Mouse (Mus musculus): Measurements from ENCODE around the gene Atxn10. TPM values are rescaled to one million over a fixed set of nuclear protein-coding genes. Genes with fewer than 3 reads are reported as not detected.

Atxn10 gene
- polyA plus RNA-seq, 1 experiment from 2014 or later, result 209 TPM

DNA sequence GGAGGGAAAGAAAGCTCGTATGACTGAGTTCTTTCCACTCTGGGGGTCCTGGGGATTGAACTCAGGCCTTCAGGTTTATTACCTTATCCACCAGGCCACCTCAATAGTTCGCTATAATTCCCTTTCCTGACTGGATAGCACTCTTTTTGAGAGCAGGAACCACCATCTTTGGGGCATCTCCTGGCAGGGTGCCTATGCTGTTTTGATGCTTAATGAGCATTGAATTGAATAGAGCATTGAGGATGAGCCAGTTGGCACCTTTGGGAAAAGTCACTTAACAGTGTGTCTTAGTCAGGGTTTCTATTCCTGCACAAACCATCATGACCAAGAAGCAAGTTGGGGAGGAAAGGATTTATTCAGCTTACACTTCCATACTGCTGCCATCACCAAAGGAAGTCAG, 8.6 kb downstream of the Atxn10 start:
- no peak for ATAC-seq (replicated peaks; ENCODE audit: extremely low read depth, insufficient read depth, low FRiP score)
- no peak overlapping the region for H3K27ac ChIP-seq (ENCODE audit: low read length)
- H3K4me2 ChIP-seq (ENCODE audit: low read depth, low read length), result no peak overlapping the region
- H3K4me3 ChIP-seq (ENCODE audit: low read length), result no peak overlapping the region
- H3K9ac ChIP-seq (ENCODE audit: low read length), result no peak overlapping the region
- H3K4me1 ChIP-seq (ENCODE audit: control insufficient read depth, insufficient read depth, low read length), result peaks cover 18% of the 10 kb centered on the region
- 63% methylated on average over 2 of the region's 2 CpGs for WGBS
- H3K36me3 ChIP-seq (ENCODE audit: control insufficient read depth, insufficient read depth), result peaks cover 7% of the 10 kb centered on the region; the same call in 1 of the 2 replicates
- H3K9me3 ChIP-seq (replicated peaks; ENCODE audit: control insufficient read depth, low read length), result no peaks in the 10 kb centered on the region
- H3K27me3 ChIP-seq (ENCODE audit: control insufficient read depth, insufficient read depth, low read length), result no peaks in the 10 kb centered on the region

DNA sequence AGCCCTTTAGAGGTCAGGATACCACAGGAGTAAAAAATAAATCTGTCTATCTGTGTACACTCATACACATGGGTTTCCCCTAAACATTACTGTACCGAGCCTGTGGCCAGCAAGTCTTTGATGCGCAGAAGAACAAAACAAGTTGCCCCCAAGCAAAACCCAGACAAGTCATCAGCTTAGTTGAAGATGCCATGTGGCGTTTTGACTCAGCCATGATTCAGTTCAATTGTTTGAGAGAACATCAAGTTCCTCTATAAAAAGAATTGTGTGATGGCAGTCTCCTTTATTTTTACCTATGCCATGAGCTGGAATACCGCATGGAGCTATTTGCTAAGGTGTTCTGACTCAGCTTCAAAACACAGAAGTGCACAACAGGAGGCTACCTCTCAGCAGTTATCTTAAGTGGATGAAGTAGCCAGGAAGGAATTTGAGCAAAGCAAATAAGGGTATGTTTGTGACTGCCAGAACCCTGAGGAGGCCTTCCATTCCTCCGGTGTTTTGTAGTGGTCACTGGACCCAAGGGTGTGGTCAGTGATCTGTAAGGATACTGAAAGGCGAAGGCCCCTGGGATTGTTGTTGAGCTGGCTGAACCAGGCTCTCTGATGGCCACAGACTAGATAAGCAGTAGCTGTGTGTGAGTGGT, 11.1 kb downstream of the Atxn10 start:
- Histone ChIP-seq H3K9ac (ENCODE audit: low read length) (no peak overlapping the region), H3K36me3 (ENCODE audit: control insufficient read depth, insufficient read depth) (peaks cover 7% of the 10 kb centered on the region; the same call in 1 of the 2 replicates), H3K4me2 (ENCODE audit: low read depth, low read length) (no peak overlapping the region), H3K27ac (ENCODE audit: low read length) (no peak overlapping the region), H3K27me3 (ENCODE audit: control insufficient read depth, insufficient read depth, low read length) (no peaks in the 10 kb centered on the region), H3K4me1 (ENCODE audit: control insufficient read depth, insufficient read depth, low read length) (peaks cover 19% of the 10 kb centered on the region), H3K9me3 (replicated peaks; ENCODE audit: control insufficient read depth, low read length) (no peaks in the 10 kb centered on the region), H3K4me3 (ENCODE audit: low read length) (no peak overlapping the region)
- WGBS, result 50% methylated on average over 6 of the region's 6 CpGs
- no peak for ATAC-seq (replicated peaks; ENCODE audit: extremely low read depth, insufficient read depth, low FRiP score)

DNA sequence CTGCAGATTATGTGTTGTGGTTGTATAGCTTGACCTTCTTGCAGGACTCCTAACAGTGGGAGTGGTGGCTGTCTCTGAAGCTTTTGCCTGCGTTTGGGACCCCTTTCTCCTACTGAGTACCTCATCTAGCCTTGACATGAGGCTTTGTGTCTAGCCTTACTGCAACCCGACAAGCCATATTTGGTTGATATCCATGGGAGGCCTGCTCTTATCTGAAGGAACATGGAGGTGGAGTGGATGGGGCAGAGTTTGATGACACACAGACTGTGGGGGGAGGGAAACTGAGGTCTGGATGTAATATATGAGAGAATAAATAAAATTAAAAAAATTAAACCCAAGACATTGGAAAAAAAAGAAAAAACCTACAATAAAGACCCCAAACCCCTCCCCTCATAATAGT, 14.1 kb downstream of the Atxn10 start:
- 44% methylated on average over 2 of the region's 2 CpGs for WGBS

DNA sequence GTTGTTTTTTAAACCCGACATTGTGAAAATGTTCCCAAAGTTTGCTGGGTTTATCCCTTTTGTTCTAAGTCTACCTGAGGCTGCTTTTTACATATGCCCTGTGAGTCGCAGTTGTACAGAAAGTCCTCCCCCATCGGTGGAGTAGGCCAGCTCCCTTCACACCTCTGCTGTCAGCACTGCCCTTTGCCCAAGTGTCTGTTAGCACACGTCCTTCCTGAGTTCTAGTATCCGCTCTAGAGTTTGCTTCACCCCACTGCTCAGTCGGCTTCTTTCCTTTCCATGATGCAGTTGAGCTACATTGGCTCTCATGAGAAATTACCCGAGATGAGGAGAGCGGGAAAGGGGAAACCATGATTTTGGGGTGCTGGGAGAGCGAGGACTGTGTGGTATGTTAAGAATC, 18.0 kb downstream of the Atxn10 start:
- Histone ChIP-seq H3K27ac (ENCODE audit: low read length) (no peak overlapping the region), H3K4me1 (ENCODE audit: control insufficient read depth, insufficient read depth, low read length) (peaks cover 2% of the 10 kb centered on the region; the same call in 1 of the 2 replicates), H3K36me3 (ENCODE audit: control insufficient read depth, insufficient read depth) (no peaks in the 10 kb centered on the region), H3K9me3 (replicated peaks; ENCODE audit: control insufficient read depth, low read length) (no peaks in the 10 kb centered on the region), H3K27me3 (ENCODE audit: control insufficient read depth, insufficient read depth, low read length) (no peaks in the 10 kb centered on the region), H3K9ac (ENCODE audit: low read length) (no peak overlapping the region), H3K4me3 (ENCODE audit: low read length) (no peak overlapping the region), H3K4me2 (ENCODE audit: low read depth, low read length) (no peak overlapping the region)
- WGBS, result 72% methylated on average over 9 of the region's 9 CpGs
- no peak for ATAC-seq (replicated peaks; ENCODE audit: extremely low read depth, insufficient read depth, low FRiP score)

More for the DNA sequence above, 14.1 kb downstream of the Atxn10 start:
- Histone ChIP-seq H3K4me2 (ENCODE audit: low read depth, low read length) (no peak overlapping the region), H3K4me3 (ENCODE audit: low read length) (no peak overlapping the region), H3K27me3 (ENCODE audit: control insufficient read depth, insufficient read depth, low read length) (no peaks in the 10 kb centered on the region), H3K27ac (ENCODE audit: low read length) (no peak overlapping the region), H3K9me3 (replicated peaks; ENCODE audit: control insufficient read depth, low read length) (no peaks in the 10 kb centered on the region), H3K9ac (ENCODE audit: low read length) (no peak overlapping the region), H3K4me1 (ENCODE audit: control insufficient read depth, insufficient read depth, low read length) (peaks cover 20% of the 10 kb centered on the region), H3K36me3 (ENCODE audit: control insufficient read depth, insufficient read depth) (peaks cover 7% of the 10 kb centered on the region; the same call in 1 of the 2 replicates)
- no peak for ATAC-seq (replicated peaks; ENCODE audit: extremely low read depth, insufficient read depth, low FRiP score)

DNA sequence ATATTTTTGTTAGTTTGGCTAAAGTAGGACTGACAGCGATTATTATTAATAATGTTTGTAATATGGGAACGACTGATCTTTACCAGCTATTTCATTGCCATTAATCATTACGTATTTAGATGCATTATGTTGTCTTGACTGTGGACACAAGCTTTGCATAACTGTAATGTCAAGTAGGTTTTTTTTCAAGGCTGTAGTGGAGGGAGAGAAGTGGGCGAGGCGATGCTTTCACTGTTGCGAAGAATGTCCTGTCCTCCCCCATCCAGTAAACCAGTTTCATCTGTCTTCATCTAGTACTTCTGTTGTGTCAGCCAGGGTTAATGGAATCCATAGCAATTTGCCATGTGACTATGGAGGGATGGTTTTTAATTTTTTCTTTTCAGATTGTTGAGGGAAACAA, 20.1 kb downstream of the Atxn10 start:
- Histone ChIP-seq H3K4me3 (ENCODE audit: low read length) (no peak overlapping the region), H3K9ac (ENCODE audit: low read length) (no peak overlapping the region), H3K36me3 (ENCODE audit: control insufficient read depth, insufficient read depth) (peaks cover 3% of the 10 kb centered on the region), H3K27me3 (ENCODE audit: control insufficient read depth, insufficient read depth, low read length) (no peaks in the 10 kb centered on the region), H3K4me2 (ENCODE audit: low read depth, low read length) (no peak overlapping the region), H3K4me1 (ENCODE audit: control insufficient read depth, insufficient read depth, low read length) (peaks cover 5% of the 10 kb centered on the region; the same call in 1 of the 2 replicates), H3K27ac (ENCODE audit: low read length) (no peak overlapping the region), H3K9me3 (replicated peaks; ENCODE audit: control insufficient read depth, low read length) (no peaks in the 10 kb centered on the region)
- ATAC-seq (replicated peaks; ENCODE audit: extremely low read depth, insufficient read depth, low FRiP score), result no peak
- WGBS, result 79% methylated on average over 6 of the region's 6 CpGs

- H3K4me3 ChIP-seq (ENCODE audit: low read length), result no peak overlapping the region
- ATAC-seq (replicated peaks; ENCODE audit: extremely low read depth, insufficient read depth, low FRiP score), result no peak
- H3K4me1 ChIP-seq (ENCODE audit: control insufficient read depth, insufficient read depth, low read length), result peaks cover 3% of the 10 kb centered on the region; the same call in 1 of the 2 replicates
- no peak overlapping the region for H3K9ac ChIP-seq (ENCODE audit: low read length)
- WGBS, result 86% methylated on average over 4 of the region's 4 CpGs
- no peaks in the 10 kb centered on the region for H3K27me3 ChIP-seq (ENCODE audit: control insufficient read depth, insufficient read depth, low read length)
- H3K36me3 ChIP-seq (ENCODE audit: control insufficient read depth, insufficient read depth), result peaks cover 15% of the 10 kb centered on the region
- H3K9me3 ChIP-seq (replicated peaks; ENCODE audit: control insufficient read depth, low read length), result no peaks in the 10 kb centered on the region
- no peak overlapping the region for H3K27ac ChIP-seq (ENCODE audit: low read length)
- no peak overlapping the region for H3K4me2 ChIP-seq (ENCODE audit: low read depth, low read length)
Observed at GRCm38 (mm10) chr15:85357465-85358225, 21.6 kb downstream of the Atxn10 start.

- peaks cover 3% of the 10 kb centered on the region; the same call in 1 of the 2 replicates for H3K4me1 ChIP-seq (ENCODE audit: control insufficient read depth, insufficient read depth, low read length)
- no peak for ATAC-seq (replicated peaks; ENCODE audit: extremely low read depth, insufficient read depth, low FRiP score)
- H3K9ac ChIP-seq (ENCODE audit: low read length), result no peak overlapping the region
- H3K9me3 ChIP-seq (replicated peaks; ENCODE audit: control insufficient read depth, low read length), result no peaks in the 10 kb centered on the region
- peaks cover 20% of the 10 kb centered on the region for H3K36me3 ChIP-seq (ENCODE audit: control insufficient read depth, insufficient read depth)
- H3K4me3 ChIP-seq (ENCODE audit: low read length), result no peak overlapping the region
- H3K4me2 ChIP-seq (ENCODE audit: low read depth, low read length), result no peak overlapping the region
- H3K27ac ChIP-seq (ENCODE audit: low read length), result no peak overlapping the region
- no peaks in the 10 kb centered on the region for H3K27me3 ChIP-seq (ENCODE audit: control insufficient read depth, insufficient read depth, low read length)
- 42% methylated on average over 2 of the region's 2 CpGs for WGBS
Observed at GRCm38 (mm10) chr15:85359483-85359882, 23.4 kb downstream of the Atxn10 start.

DNA sequence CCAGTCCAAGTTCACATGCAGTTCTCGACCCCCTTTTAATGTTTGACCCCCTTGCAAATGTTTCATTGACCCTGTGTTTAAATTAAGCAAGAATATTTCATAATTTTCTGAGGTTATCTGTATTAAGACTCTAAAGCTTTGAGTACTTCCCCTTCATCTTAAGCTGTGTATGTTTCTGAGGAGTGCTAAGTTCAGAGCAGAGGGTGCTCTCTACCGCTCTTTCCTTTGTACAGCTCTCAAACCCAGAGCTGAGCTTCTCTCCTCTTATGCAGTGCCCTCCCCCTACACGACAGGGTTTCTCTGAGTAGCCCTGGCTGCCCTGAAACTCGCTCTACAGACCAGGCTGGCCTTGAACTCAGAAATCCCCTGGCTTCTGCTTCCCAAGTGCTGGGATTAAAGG, 23.9 kb downstream of the Atxn10 start:
- no peaks in the 10 kb centered on the region for H3K27me3 ChIP-seq (ENCODE audit: control insufficient read depth, insufficient read depth, low read length)
- peaks cover 20% of the 10 kb centered on the region for H3K36me3 ChIP-seq (ENCODE audit: control insufficient read depth, insufficient read depth)
- 79% methylated on average over 4 of the region's 4 CpGs for WGBS
- H3K4me2 ChIP-seq (ENCODE audit: low read depth, low read length), result no peak overlapping the region
- H3K9ac ChIP-seq (ENCODE audit: low read length), result no peak overlapping the region
- no peak overlapping the region for H3K27ac ChIP-seq (ENCODE audit: low read length)
- H3K4me1 ChIP-seq (ENCODE audit: control insufficient read depth, insufficient read depth, low read length), result peaks cover 3% of the 10 kb centered on the region; the same call in 1 of the 2 replicates
- no peak overlapping the region for H3K4me3 ChIP-seq (ENCODE audit: low read length)
- H3K9me3 ChIP-seq (replicated peaks; ENCODE audit: control insufficient read depth, low read length), result no peaks in the 10 kb centered on the region
- no peak for ATAC-seq (replicated peaks; ENCODE audit: extremely low read depth, insufficient read depth, low FRiP score)

- H3K4me2 ChIP-seq (ENCODE audit: low read depth, low read length), result no peak overlapping the region
- 88% methylated on average over 3 of the region's 3 CpGs for WGBS
- H3K27ac ChIP-seq (ENCODE audit: low read length), result no peak overlapping the region
- H3K27me3 ChIP-seq (ENCODE audit: control insufficient read depth, insufficient read depth, low read length), result no peaks in the 10 kb centered on the region
- no peaks in the 10 kb centered on the region for H3K9me3 ChIP-seq (replicated peaks; ENCODE audit: control insufficient read depth, low read length)
- peaks cover 40% of the 10 kb centered on the region for H3K36me3 ChIP-seq (ENCODE audit: control insufficient read depth, insufficient read depth)
- no peak for ATAC-seq (replicated peaks; ENCODE audit: extremely low read depth, insufficient read depth, low FRiP score)
- H3K4me3 ChIP-seq (ENCODE audit: low read length), result no peak overlapping the region
- H3K4me1 ChIP-seq (ENCODE audit: control insufficient read depth, insufficient read depth, low read length), result peaks cover under 1% of the 10 kb centered on the region; the same call in 1 of the 2 replicates
- no peak overlapping the region for H3K9ac ChIP-seq (ENCODE audit: low read length)
Observed at GRCm38 (mm10) chr15:85364366-85364765, 28.3 kb downstream of the Atxn10 start.
